Mouse (Mus musculus): ENCODE measurements around the gene Plekhb2. TPM values are rescaled to one million over a fixed set of nuclear protein-coding genes. Genes with fewer than 3 reads are reported as not detected.

Gene Plekhb2
- polyA plus RNA-seq, 1 experiment from 2014 or later = 9.7 TPM

DNA sequence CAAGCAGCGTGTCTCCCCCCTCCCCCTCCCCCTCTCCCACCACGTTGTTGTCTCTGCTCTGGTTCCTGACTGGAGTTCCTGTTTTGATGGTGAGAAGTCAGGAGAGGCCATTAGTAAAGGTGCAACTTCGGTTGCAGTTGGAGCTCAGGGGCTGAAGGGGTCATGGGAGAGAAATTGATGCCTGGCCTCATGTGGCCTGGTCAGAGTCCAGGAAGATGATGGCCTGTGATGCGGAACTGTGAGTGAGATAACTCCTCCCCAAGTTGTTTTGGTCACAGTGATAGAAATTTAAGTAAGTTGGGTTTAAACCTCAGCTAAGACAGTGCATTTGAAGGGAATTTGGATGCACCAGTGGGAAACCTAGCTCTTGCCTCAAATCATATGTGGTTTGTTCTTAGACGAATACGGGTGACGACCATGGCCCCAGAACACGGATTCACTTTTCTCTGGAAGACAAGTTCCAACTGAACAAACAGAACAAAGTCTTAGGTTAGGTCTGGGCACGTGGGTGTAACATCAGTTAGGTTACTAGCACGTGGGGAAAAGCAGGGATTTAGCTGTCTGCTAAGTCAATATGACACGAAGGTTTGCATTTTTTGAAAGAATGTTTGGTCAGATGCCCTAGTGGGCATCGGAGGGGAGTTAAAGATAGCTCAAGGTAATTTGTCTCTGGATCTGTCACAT, 5.4 kb downstream of the Plekhb2 start:
- Histone ChIP-seq H3K4me3 (replicated peaks) (no peak overlapping the region), H3K4me1 (replicated peaks) (peaks cover 14% of the 10 kb centered on the region), H3K27ac (no peak overlapping the region), H3K36me3 (no peaks in the 10 kb centered on the region), H3K4me2 (no peak overlapping the region), H3K27me3 (no peaks in the 10 kb centered on the region), H3K9ac (no peak overlapping the region), H3K9me3 (replicated peaks) (no peaks in the 10 kb centered on the region)
- WGBS (ENCODE audit: insufficient replicate concordance) = 63% methylated on average over 12 of the region's 12 CpGs
- DNase-seq (no peak), ATAC-seq (ENCODE audit: low read depth) (no peak)

GRCm38 (mm10) chr1:34858671-34859070, 8.9 kb downstream of the Plekhb2 start:
- Histone ChIP-seq H3K27ac (no peak overlapping the region), H3K36me3 (peaks cover 10% of the 10 kb centered on the region; the same call in 1 of the 2 replicates), H3K27me3 (no peaks in the 10 kb centered on the region), H3K4me3 (replicated peaks) (no peak overlapping the region), H3K9me3 (replicated peaks) (no peaks in the 10 kb centered on the region), H3K4me2 (no peak overlapping the region), H3K9ac (no peak overlapping the region), H3K4me1 (replicated peaks) (no peaks in the 10 kb centered on the region)
- no peak for DNase-seq
- ATAC-seq (ENCODE audit: low read depth) = peak; percentile 41; the same call in 1 of the 2 replicates
- WGBS (ENCODE audit: insufficient replicate concordance) = 41% methylated on average over 5 of the region's 5 CpGs

GRCm38 (mm10) chr1:34859761-34860160, 10.0 kb downstream of the Plekhb2 start:
- Histone ChIP-seq H3K36me3 (peaks cover 10% of the 10 kb centered on the region; the same call in 1 of the 2 replicates), H3K4me3 (replicated peaks) (no peak overlapping the region), H3K9me3 (replicated peaks) (no peaks in the 10 kb centered on the region), H3K9ac (no peak overlapping the region), H3K27me3 (no peaks in the 10 kb centered on the region), H3K4me1 (replicated peaks) (no peaks in the 10 kb centered on the region), H3K4me2 (no peak overlapping the region), H3K27ac (no peak overlapping the region)
- DNase-seq (no peak), ATAC-seq (ENCODE audit: low read depth) (no peak)
- 70% methylated on average over 3 of the region's 3 CpGs for WGBS (ENCODE audit: insufficient replicate concordance)

DNA sequence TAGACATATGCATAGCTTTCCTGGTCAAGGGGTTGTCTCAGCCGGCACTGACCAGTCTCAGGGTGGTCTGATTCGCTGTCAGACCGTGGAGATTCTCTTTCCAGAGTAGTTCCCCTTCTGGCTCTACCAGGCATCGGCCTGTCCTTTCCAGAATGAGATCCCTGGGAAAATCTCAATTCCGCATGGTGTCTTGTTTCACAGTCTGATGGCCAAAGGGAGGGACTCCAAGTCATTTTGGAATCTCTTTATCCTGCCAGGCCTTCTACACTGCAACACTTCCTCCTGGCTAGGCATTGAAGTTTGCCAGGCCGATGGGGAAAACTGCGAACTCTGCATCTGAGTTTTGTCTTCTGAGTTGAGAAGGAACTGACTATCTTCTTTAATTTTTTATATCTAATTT, 10.4 kb downstream of the Plekhb2 start:
- Histone ChIP-seq H3K27ac (no peak overlapping the region), H3K27me3 (no peaks in the 10 kb centered on the region), H3K4me3 (replicated peaks) (no peak overlapping the region), H3K4me2 (no peak overlapping the region), H3K36me3 (peaks cover 10% of the 10 kb centered on the region; the same call in 1 of the 2 replicates), H3K9ac (no peak overlapping the region), H3K9me3 (replicated peaks) (no peaks in the 10 kb centered on the region), H3K4me1 (replicated peaks) (no peaks in the 10 kb centered on the region)
- ATAC-seq (ENCODE audit: low read depth) = no peak
- no peak for DNase-seq
- WGBS (ENCODE audit: insufficient replicate concordance) = 80% methylated on average over 7 of the region's 7 CpGs

DNA sequence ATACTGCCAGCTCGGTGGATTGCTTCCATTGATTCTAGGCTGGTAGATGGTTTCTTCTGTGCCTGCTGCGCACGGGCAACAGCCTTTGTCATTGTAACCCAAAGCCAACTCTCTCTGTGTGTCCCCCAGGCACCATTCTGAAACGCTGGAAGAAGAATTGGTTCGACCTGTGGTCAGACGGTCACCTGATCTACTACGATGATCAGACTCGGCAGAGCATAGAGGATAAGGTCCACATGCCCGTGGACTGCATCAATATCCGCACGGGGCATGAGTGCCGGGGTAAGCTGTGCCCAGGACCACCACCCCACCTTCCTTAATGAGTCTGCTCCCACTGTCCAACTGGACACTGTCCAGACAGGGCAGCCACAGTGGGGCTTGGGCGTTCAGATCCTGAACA, 13.1 kb downstream of the Plekhb2 start:
- H3K27me3 ChIP-seq = no peaks in the 10 kb centered on the region
- ATAC-seq (ENCODE audit: low read depth) (no peak), DNase-seq (no peak)
- peaks cover 10% of the 10 kb centered on the region; the same call in 1 of the 2 replicates for H3K36me3 ChIP-seq
- H3K4me1 ChIP-seq (replicated peaks) = peaks cover 2% of the 10 kb centered on the region; the same call in 1 of the 2 replicates
- no peak overlapping the region for H3K27ac ChIP-seq
- WGBS (ENCODE audit: insufficient replicate concordance) = 83% methylated on average over 13 of the region's 13 CpGs
- no peaks in the 10 kb centered on the region for H3K9me3 ChIP-seq (replicated peaks)
- no peak overlapping the region for H3K9ac ChIP-seq
- H3K4me2 ChIP-seq = no peak overlapping the region
- no peak overlapping the region for H3K4me3 ChIP-seq (replicated peaks)

GRCm38 (mm10) chr1:34863323-34863722, 13.5 kb downstream of the Plekhb2 start:
- Histone ChIP-seq H3K4me1 (replicated peaks) (peaks cover 2% of the 10 kb centered on the region; the same call in 1 of the 2 replicates), H3K9me3 (replicated peaks) (no peaks in the 10 kb centered on the region), H3K27me3 (no peaks in the 10 kb centered on the region), H3K36me3 (peaks cover 10% of the 10 kb centered on the region; the same call in 1 of the 2 replicates), H3K9ac (no peak overlapping the region), H3K4me2 (no peak overlapping the region), H3K27ac (no peak overlapping the region), H3K4me3 (replicated peaks) (no peak overlapping the region)
- WGBS (ENCODE audit: insufficient replicate concordance) = 82% methylated on average over 7 of the region's 7 CpGs
- ATAC-seq (ENCODE audit: low read depth) (no peak), DNase-seq (no peak)

DNA sequence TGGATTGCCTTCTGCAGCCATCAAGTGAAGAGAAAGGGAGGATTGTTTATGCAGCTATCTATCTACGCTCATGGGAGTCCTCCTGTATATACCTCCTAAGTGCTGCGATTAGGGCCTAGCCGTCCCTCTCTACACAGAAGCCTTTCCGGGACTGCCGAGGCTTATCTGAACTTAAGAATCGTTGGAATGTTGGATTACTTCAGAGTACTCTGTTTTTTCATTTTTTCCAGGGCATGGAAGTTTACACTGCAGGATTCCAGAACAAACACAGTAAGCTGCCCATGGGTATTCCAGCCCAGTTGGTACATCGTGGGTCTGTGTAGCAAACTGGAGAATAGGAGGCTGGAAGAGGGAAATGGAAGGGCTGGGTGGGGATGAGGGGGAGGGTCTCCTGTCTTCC, 14.5 kb downstream of the Plekhb2 start:
- no peak overlapping the region for H3K4me2 ChIP-seq
- H3K36me3 ChIP-seq = peaks cover 17% of the 10 kb centered on the region
- no peak overlapping the region for H3K4me3 ChIP-seq (replicated peaks)
- no peak overlapping the region for H3K27ac ChIP-seq
- peaks cover 2% of the 10 kb centered on the region; the same call in 1 of the 2 replicates for H3K4me1 ChIP-seq (replicated peaks)
- no peaks in the 10 kb centered on the region for H3K27me3 ChIP-seq
- ATAC-seq (ENCODE audit: low read depth) = no peak
- H3K9ac ChIP-seq = no peak overlapping the region
- 74% methylated on average over 7 of the region's 7 CpGs for WGBS (ENCODE audit: insufficient replicate concordance)
- DNase-seq = no peak
- H3K9me3 ChIP-seq (replicated peaks) = no peaks in the 10 kb centered on the region

GRCm38 (mm10) chr1:34865866-34866265, 16.1 kb downstream of the Plekhb2 start:
- Histone ChIP-seq H3K4me1 (replicated peaks) (peaks cover 2% of the 10 kb centered on the region; the same call in 1 of the 2 replicates), H3K27me3 (no peaks in the 10 kb centered on the region), H3K36me3 (peaks cover 25% of the 10 kb centered on the region), H3K9ac (no peak overlapping the region), H3K27ac (no peak overlapping the region), H3K9me3 (replicated peaks) (no peaks in the 10 kb centered on the region), H3K4me2 (no peak overlapping the region), H3K4me3 (replicated peaks) (no peak overlapping the region)
- WGBS (ENCODE audit: insufficient replicate concordance) = 71% methylated on average over 9 of the region's 9 CpGs
- ATAC-seq (ENCODE audit: low read depth) (no peak), DNase-seq (no peak)

GRCm38 (mm10) chr1:34866815-34867573, 17.2 kb downstream of the Plekhb2 start:
- 25% methylated on average over 10 of the region's 10 CpGs for WGBS (ENCODE audit: insufficient replicate concordance)
- no peaks in the 10 kb centered on the region for H3K9me3 ChIP-seq (replicated peaks)
- peaks cover 33% of the 10 kb centered on the region for H3K36me3 ChIP-seq
- H3K4me1 ChIP-seq (replicated peaks) = peaks cover 2% of the 10 kb centered on the region; the same call in 1 of the 2 replicates
- H3K27ac ChIP-seq = no peak overlapping the region
- H3K4me2 ChIP-seq = no peak overlapping the region
- H3K9ac ChIP-seq = no peak overlapping the region
- DNase-seq = peak; percentile 64
- no peaks in the 10 kb centered on the region for H3K27me3 ChIP-seq
- no peak overlapping the region for H3K4me3 ChIP-seq (replicated peaks)
- peak; percentile 80 for ATAC-seq (ENCODE audit: low read depth)

GRCm38 (mm10) chr1:34867574-34867955, 17.8 kb downstream of the Plekhb2 start:
- peaks cover 2% of the 10 kb centered on the region; the same call in 1 of the 2 replicates for H3K4me1 ChIP-seq (replicated peaks)
- H3K27me3 ChIP-seq = no peaks in the 10 kb centered on the region
- H3K9me3 ChIP-seq (replicated peaks) = no peaks in the 10 kb centered on the region
- H3K36me3 ChIP-seq = peaks cover 34% of the 10 kb centered on the region
- WGBS (ENCODE audit: insufficient replicate concordance) = 81% methylated on average over 5 of the region's 5 CpGs
- ATAC-seq (ENCODE audit: low read depth) (no peak), DNase-seq (no peak)
- no peak overlapping the region for H3K9ac ChIP-seq
- no peak overlapping the region for H3K4me3 ChIP-seq (replicated peaks)
- no peak overlapping the region for H3K4me2 ChIP-seq
- no peak overlapping the region for H3K27ac ChIP-seq

DNA sequence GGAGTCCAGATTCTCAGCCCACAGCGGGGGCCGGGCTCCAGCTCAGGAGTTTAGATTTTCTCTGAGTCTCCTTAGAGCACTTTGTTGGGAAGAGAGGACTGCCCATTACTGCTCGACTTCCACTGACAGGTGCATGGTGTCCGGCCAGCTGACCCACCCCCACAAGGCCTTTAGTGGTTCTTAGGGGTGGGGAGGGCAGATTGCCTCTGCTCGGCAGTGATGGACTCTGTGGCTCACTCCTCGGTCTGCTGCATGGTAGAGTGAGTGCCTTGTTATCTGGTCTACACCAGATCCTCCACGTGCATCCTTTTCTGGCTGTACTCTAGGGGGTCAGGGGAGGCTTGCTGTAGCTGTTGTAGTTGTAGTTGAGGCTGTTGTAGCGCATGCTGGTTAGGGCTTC, 18.6 kb downstream of the Plekhb2 start:
- Histone ChIP-seq H3K27ac (no peak overlapping the region), H3K9ac (no peak overlapping the region), H3K4me1 (replicated peaks) (peaks cover 2% of the 10 kb centered on the region; the same call in 1 of the 2 replicates), H3K36me3 (peaks cover 26% of the 10 kb centered on the region), H3K27me3 (no peaks in the 10 kb centered on the region), H3K4me3 (replicated peaks) (no peak overlapping the region), H3K4me2 (no peak overlapping the region), H3K9me3 (replicated peaks) (no peaks in the 10 kb centered on the region)
- no peak for DNase-seq
- WGBS (ENCODE audit: insufficient replicate concordance) = 68% methylated on average over 8 of the region's 8 CpGs
- ATAC-seq (ENCODE audit: low read depth) = no peak
